Mouse (Mus musculus) kidney, embryonic 14.5 days (tissue): ENCODE data around the gene Spg20. TPM values are rescaled to one million over a fixed set of nuclear protein-coding genes. Genes with fewer than 3 reads are reported as not detected.

ENCODE experiments used
- ATAC-seq: fragments of 200-750 bp; cut with Nextera tagmentation; 2 replicates; pipeline ENCODE4 v1.8.0; 2017; ENCODE audit warnings: moderate number of reproducible peaks, mild to moderate bottlenecking, moderate TSS enrichment, moderate library complexity; ENCODE audit not compliant: low FRiP score, low TSS enrichment
- H3K27ac ChIP-seq: fragments of 300-500 bp; sonication (generic); 2 replicates; pipeline ENCODE4 v1.5.1; 2014; ENCODE audit warnings: low read depth, mild to moderate bottlenecking, low read length, moderate library complexity, mixed read lengths
- H3K27me3 ChIP-seq: fragments of 300-500 bp; sonication (generic); 2 replicates; pipeline ENCODE4 v1.6.1; 2014; ENCODE audit warnings: mild to moderate bottlenecking, low read length; ENCODE audit not compliant: control insufficient read depth, insufficient read depth
- H3K36me3 ChIP-seq: fragments of 300-500 bp; sonication (generic); 2 replicates; pipeline ENCODE4 v1.6.1; 2014; ENCODE audit warnings: low read length, mixed read lengths; ENCODE audit not compliant: control insufficient read depth, insufficient read depth
- H3K4me1 ChIP-seq: fragments of 300-500 bp; sonication (generic); 2 replicates; pipeline ENCODE4 v1.6.1; 2014; ENCODE audit warnings: low read length, mixed read lengths; ENCODE audit not compliant: control insufficient read depth, insufficient read depth
- H3K4me2 ChIP-seq: fragments of 300-500 bp; sonication (generic); replicated peaks from 2 replicates; pipeline ENCODE4 v1.6.1; 2014; ENCODE audit warnings: low read depth, mild to moderate bottlenecking, low read length
- H3K4me3 ChIP-seq: fragments of 300-500 bp; sonication (generic); 2 replicates; pipeline ENCODE4 v1.5.1; 2014; ENCODE audit warnings: mild to moderate bottlenecking, low read length
- H3K9ac ChIP-seq: fragments of 300-500 bp; sonication (generic); 2 replicates; pipeline ENCODE4 v1.6.1; 2014; ENCODE audit warnings: low read depth, mild to moderate bottlenecking, low read length, moderate library complexity
- H3K9me3 ChIP-seq: fragments of 300-500 bp; sonication (generic); 2 replicates; pipeline ENCODE4 v1.6.1; 2016; ENCODE audit warnings: low read length; ENCODE audit not compliant: control insufficient read depth
- WGBS: fragments of 180-500 bp; shearing (Covaris S2); extraction: QIAGEN DNeasy Blood & Tissue Kit; methylation state at CpG from one replicate; pipeline ENCODE4 v1.1.7; 2014; 5-methylcytosine and 5-hydroxymethylcytosine counted together
- polyA plus RNA-seq: library from polyadenylated mRNA; unstranded; fragments of >200 nt; fragmentation: Nextera tagmentation; extraction: Ambion mirVana; gene quantifications from 2 replicates; pipeline ENCODE4 v1.2.1, GENCODE M21; 2014

Spg20 gene
- polyA plus RNA-seq, 1 experiment from 2014 or later: 49.6 TPM

DNA sequence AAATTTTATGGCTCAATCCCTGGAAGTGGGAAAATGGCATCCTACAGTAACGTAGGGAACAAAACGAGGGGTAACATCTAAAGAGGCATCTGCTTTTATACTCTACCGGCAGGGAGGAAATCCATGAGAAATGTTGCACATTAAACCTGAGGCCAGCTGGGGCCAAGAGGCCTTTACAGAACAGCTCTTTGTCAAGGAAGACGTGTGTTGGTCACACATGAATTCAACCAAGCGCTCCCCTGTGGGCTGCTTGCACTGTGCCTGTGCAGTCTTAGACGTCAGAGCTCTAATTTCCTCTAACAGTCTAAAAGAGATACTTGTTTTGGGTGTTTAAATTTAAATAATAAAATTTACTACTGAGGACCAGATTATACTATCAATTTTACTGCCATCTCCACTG lies 33.7 kb upstream of the Spg20 start:
- no peak overlapping the region for H3K4me3 ChIP-seq
- 40% methylated on average over 6 of the region's 6 CpGs for WGBS
- no peak overlapping the region for H3K9ac ChIP-seq
- H3K27ac ChIP-seq: no peak overlapping the region
- no peak for ATAC-seq
- H3K36me3 ChIP-seq: no peaks in the 10 kb centered on the region
- H3K4me2 ChIP-seq: no peak overlapping the region
- H3K9me3 ChIP-seq: no peaks in the 10 kb centered on the region
- H3K4me1 ChIP-seq: no peaks in the 10 kb centered on the region
- H3K27me3 ChIP-seq: no peaks in the 10 kb centered on the region

DNA sequence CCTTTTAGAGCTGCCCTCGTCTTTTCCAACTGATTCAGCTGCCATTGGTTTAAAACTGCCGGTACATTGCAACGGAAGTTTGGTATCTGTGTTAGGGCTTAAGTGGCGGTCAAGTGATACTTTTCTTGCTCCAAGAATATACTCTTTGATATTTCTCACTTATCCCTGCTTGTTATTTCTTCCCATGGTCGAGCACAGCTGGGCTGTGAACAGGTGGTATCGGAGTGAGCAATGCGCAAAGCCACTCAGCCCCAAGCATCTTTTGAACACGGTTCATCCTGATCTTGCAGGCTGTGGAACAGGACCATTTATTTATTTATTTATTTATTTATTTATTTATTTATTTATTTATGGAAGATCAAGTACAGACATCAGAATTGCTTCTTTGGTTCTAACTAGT lies 32.3 kb upstream of the Spg20 start:
- 76% methylated on average over 8 of the region's 8 CpGs for WGBS
- H3K4me3 ChIP-seq: no peak overlapping the region
- H3K9ac ChIP-seq: no peak overlapping the region
- no peaks in the 10 kb centered on the region for H3K4me1 ChIP-seq
- H3K27ac ChIP-seq: no peak overlapping the region
- H3K4me2 ChIP-seq: no peak overlapping the region
- H3K27me3 ChIP-seq: no peaks in the 10 kb centered on the region
- H3K36me3 ChIP-seq: no peaks in the 10 kb centered on the region
- no peaks in the 10 kb centered on the region for H3K9me3 ChIP-seq
- 0 out of 2 replicates have a peak, but pooled peaks have one; percentile 37 for ATAC-seq

DNA sequence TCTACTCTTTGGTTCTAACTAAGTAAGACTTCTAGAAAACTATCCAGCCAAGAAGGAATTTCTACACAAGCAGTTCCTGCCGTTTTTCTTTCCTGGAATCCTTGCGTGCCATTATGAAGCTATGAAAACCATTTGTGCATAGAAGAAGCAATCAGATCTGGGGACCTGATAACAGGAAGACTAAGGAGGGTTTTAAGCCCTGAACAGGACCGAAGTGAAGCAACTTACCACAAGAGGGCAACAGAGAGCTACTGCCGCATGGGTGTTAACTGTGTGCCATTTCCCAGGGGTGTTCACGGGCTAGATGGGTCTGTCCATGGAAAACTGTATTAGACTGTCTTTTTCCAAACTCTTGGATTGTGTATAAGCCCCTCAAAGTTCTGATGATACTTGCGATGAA lies 31.9 kb upstream of the Spg20 start:
- Histone ChIP-seq H3K27me3 (no peaks in the 10 kb centered on the region), H3K36me3 (no peaks in the 10 kb centered on the region), H3K4me1 (no peaks in the 10 kb centered on the region), H3K9ac (no peak overlapping the region), H3K27ac (no peak overlapping the region), H3K4me2 (no peak overlapping the region), H3K4me3 (no peak overlapping the region), H3K9me3 (no peaks in the 10 kb centered on the region)
- WGBS: 11% methylated on average over 6 of the region's 6 CpGs
- peak; percentile 89 for ATAC-seq

DNA sequence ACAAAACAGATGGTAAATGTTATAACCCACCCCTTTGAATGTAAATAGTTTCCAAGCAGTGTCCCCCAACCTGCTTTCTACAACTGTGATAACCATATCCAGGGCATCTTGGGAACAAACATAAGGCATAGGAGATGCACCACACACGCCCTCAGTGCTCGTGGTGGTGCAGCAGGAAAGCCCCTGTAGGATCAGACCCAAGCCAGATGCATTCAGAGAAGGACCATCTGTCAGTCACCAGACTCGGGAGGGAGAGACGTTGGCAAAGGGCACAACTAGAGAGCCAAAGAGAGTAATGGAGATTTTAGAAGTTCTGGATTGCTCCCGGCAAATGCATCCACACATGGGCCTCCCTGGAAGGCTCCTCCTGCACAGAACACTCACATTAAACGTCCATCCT lies 27.1 kb upstream of the Spg20 start:
- Histone ChIP-seq H3K4me3 (no peak overlapping the region), H3K4me1 (no peaks in the 10 kb centered on the region), H3K27ac (no peak overlapping the region), H3K36me3 (no peaks in the 10 kb centered on the region), H3K27me3 (no peaks in the 10 kb centered on the region), H3K4me2 (no peak overlapping the region), H3K9me3 (no peaks in the 10 kb centered on the region), H3K9ac (no peak overlapping the region)
- ATAC-seq: no peak
- WGBS: 79% methylated on average over 6 of the region's 6 CpGs

DNA sequence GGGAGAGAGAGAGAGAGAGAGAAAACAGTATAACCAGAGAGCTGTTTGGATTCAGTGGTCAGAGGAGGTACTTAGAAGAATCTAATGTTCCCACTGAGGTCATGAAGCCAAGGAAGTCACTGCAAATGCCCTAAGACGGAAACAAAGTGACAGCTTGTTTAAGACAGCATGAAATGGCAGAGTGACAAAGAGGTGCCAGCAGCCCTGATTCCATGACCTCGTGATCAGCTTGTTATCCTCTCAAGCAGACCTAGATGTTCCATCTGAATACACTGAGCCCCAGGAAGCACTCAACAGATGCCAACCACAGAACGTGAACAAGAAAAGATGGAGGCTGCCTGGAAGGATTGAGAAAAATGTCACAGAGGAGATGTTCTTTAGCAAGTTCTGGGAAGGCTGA lies 26.2 kb upstream of the Spg20 start:
- 65% methylated on average over 3 of the region's 3 CpGs for WGBS
- H3K36me3 ChIP-seq: no peaks in the 10 kb centered on the region
- no peak overlapping the region for H3K4me3 ChIP-seq
- H3K27ac ChIP-seq: no peak overlapping the region
- no peak overlapping the region for H3K9ac ChIP-seq
- H3K9me3 ChIP-seq: no peaks in the 10 kb centered on the region
- ATAC-seq: no peak
- H3K27me3 ChIP-seq: no peaks in the 10 kb centered on the region
- H3K4me1 ChIP-seq: no peaks in the 10 kb centered on the region
- no peak overlapping the region for H3K4me2 ChIP-seq

DNA sequence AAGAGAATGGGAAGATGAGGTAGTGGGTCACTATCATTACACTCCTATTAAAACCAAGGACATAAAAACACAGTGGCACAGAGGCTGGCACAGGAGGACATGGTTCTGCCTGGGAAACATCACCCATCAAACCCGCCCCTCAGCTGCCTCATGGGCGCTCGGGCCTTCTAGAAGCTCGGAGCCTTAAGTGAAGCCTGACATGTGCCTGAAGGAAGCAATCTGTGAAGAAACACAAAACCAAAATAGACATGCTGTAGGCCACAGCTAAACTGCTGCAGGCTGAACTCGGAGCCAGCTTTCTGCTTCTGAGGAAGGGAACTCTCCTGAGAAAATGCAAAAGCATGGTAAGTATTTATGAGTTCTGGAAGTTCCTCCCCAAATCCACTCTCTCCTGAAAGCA lies 25.0 kb upstream of the Spg20 start:
- H3K36me3 ChIP-seq: no peaks in the 10 kb centered on the region
- no peaks in the 10 kb centered on the region for H3K27me3 ChIP-seq
- no peak for ATAC-seq
- no peaks in the 10 kb centered on the region for H3K4me1 ChIP-seq
- 84% methylated on average over 5 of the region's 5 CpGs for WGBS
- no peak overlapping the region for H3K4me3 ChIP-seq
- H3K27ac ChIP-seq: no peak overlapping the region
- H3K9ac ChIP-seq: no peak overlapping the region
- no peaks in the 10 kb centered on the region for H3K9me3 ChIP-seq
- H3K4me2 ChIP-seq: no peak overlapping the region

DNA sequence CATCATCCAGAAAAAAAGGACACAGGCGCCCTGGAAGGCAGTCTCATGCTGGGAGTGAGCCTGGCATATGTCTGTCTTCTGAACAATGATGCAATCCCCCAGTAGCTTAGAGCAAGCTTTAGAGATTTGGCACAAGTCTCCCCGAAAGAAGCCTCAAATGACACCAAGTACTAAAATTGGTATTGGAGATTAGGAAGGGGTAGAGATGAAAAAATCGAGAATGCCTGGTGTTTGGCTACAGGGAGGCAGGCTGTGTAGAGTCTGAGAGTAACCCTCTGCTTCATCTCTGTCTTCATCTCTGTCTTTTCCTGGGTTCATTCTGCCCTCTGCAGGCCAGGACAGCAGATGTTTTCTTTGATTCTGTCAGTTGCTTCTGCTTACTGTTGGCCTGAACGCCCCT lies 24.5 kb upstream of the Spg20 start:
- no peak overlapping the region for H3K4me2 ChIP-seq
- no peak overlapping the region for H3K9ac ChIP-seq
- no peaks in the 10 kb centered on the region for H3K9me3 ChIP-seq
- H3K4me3 ChIP-seq: no peak overlapping the region
- no peaks in the 10 kb centered on the region for H3K36me3 ChIP-seq
- 67% methylated on average over 4 of the region's 4 CpGs for WGBS
- no peaks in the 10 kb centered on the region for H3K27me3 ChIP-seq
- no peak overlapping the region for H3K27ac ChIP-seq
- H3K4me1 ChIP-seq: no peaks in the 10 kb centered on the region
- ATAC-seq: no peak

DNA sequence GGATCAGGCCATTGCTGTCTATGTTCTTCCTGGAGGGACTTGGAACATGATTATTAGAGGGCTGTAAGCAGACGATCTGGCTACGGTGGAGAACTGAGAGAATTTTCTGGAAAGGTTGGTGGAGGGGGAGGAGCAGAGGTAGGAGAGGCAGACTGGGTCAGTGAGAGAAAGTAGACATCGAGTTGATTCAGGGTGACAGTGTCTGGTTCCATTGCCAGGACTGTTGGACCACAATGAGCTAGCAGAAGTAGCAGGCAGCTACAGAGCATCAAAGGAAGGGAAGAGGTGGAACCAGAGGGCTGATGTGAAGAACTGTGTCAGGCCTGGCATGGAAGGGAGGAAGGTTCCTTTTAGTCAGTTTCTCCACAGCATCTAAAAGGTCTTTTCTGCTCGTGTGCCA lies 23.5 kb upstream of the Spg20 start:
- Histone ChIP-seq H3K9ac (no peak overlapping the region), H3K4me3 (no peak overlapping the region), H3K4me1 (no peaks in the 10 kb centered on the region), H3K27me3 (no peaks in the 10 kb centered on the region), H3K36me3 (no peaks in the 10 kb centered on the region), H3K4me2 (no peak overlapping the region), H3K9me3 (no peaks in the 10 kb centered on the region), H3K27ac (no peak overlapping the region)
- no peak for ATAC-seq
- 68% methylated on average over 4 of the region's 4 CpGs for WGBS

DNA sequence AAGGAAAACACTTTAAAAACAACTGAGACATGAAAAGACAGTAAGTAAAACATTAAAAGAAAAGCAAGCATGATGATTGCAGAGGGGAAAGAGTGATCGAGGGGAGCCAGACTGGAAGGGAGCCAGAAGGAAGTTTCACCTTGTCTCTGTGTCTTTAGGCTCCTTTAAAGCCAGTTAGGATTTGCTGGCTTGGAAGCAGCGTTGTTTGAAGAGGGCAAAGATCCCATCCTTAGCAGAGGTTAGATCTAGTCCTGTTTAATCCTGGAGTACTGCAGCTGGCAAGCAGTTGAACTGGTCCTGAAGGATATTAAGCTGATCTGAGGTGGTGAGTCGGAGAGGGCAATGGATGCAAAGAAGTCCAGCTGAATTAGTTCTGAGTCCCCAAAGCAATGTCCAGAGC lies 23.1 kb upstream of the Spg20 start:
- H3K27me3 ChIP-seq: no peaks in the 10 kb centered on the region
- no peaks in the 10 kb centered on the region for H3K4me1 ChIP-seq
- no peak for ATAC-seq
- H3K27ac ChIP-seq: no peak overlapping the region
- no peaks in the 10 kb centered on the region for H3K36me3 ChIP-seq
- no peak overlapping the region for H3K9ac ChIP-seq
- 73% methylated on average over 3 of the region's 3 CpGs for WGBS
- no peak overlapping the region for H3K4me3 ChIP-seq
- H3K9me3 ChIP-seq: no peaks in the 10 kb centered on the region
- H3K4me2 ChIP-seq: no peak overlapping the region

DNA sequence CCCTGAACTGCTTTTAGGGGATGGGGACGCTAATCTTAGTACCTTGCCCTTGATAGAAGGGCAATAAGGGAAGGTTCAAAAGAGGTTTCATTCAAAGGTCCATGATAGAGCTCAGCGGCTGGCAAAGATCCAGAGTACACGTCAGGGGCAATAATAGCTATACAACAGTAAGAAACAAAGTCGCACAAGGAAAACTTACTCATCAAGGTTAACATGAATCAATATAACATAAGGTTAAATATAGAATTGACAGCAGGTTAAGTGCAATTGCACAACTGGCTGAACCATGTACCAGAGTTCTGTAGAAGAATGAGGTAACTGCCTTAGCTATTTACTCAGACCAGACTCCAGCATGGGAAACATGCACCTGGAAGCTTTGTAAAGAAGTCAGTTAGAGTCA lies 22.6 kb upstream of the Spg20 start:
- 78% methylated on average over 4 of the region's 4 CpGs for WGBS
- H3K4me2 ChIP-seq: no peak overlapping the region
- no peaks in the 10 kb centered on the region for H3K36me3 ChIP-seq
- no peak overlapping the region for H3K27ac ChIP-seq
- no peak overlapping the region for H3K9ac ChIP-seq
- no peaks in the 10 kb centered on the region for H3K4me1 ChIP-seq
- no peak for ATAC-seq
- H3K27me3 ChIP-seq: no peaks in the 10 kb centered on the region
- no peaks in the 10 kb centered on the region for H3K9me3 ChIP-seq
- no peak overlapping the region for H3K4me3 ChIP-seq
